Mouse (Mus musculus): ENCODE data around the gene Fzd1.

DNA sequence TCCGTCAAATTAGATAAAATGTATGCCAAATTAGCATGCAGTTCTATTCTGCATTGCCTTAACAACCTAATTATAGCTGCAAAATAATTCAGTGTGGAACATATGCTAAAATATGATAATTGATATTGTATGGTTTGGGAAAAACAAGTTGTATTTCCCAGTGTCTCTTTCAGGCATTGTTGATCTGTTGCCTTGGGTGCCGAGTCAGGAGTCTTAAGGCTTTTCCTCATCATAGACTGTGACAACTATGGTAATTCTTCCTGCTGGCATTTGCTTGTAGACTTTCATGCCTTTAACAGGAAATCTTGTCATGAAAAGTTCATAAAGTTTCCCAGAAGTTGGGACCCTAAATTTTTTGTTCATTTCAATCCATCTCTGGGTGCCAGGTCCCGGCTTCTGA lies 20.4 kb upstream of the Fzd1 start:
- TF ChIP-seq CTCF (IDR thresholded peaks at IDR 0.05; ENCODE audit: control insufficient read depth, insufficient read depth, low read length): no peak
- no peak for TF ChIP-seq POLR2A (IDR thresholded peaks at IDR 0.05; ENCODE audit: borderline replicate concordance, control insufficient read depth, low read depth, low read length)

Measured in bone marrow, adult 2 months (tissue).